Mouse (Mus musculus) embryonic stem cell, embryonic (primary cell): ENCODE measurements around the gene Serpina9.

Source experiments
- CTCF ChIA-PET, 4 experiments: fragments of 300-600 bp in 2 of 4; fragments of 350-600 bp in 2 of 4; sonication (Branson Sonifier 250); formaldehyde crosslinking; loops; one replicate each; lab custom pipeline; 2022; ENCODE audit warnings: inconsistent platforms in 2 of 4; lab: Charles Lee
- POLR2A ChIA-PET, 4 experiments: fragments of 300-600 bp in 2 of 4; fragments of 350-600 bp in 2 of 4; sonication (Branson Sonifier 250); formaldehyde crosslinking; loops; one replicate each; lab custom pipeline; 2022; ENCODE audit warnings: antibody characterized with exemption in 4 of 4, inconsistent platforms in 1 of 4; lab: Charles Lee

Serpina9 gene

DNA sequence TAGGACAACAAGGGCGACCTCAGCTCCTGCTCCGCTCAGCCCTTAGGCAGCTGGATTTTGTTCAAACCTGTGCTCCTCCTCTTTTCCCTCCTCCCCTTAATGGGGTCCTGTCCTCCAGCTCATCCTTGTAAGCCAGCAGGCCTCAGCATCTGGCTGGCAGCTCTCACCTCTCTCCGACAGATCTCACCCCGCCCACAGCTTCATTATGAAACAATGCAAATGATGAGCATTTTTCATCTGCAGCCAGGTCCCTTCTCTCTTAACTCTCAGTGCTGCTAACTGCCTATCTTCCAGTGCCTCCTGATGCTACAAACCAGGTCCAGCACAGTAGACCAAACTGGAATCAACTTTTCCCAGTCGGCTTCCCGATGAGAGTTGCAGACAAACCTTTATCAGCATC, at the start of gene Serpina9:
Gene Serpina9 (minus strand): TSS at position 136 of the 400 bp plus-strand sequence.
- CTCF ChIA-PET = interaction anchor here in 1 of 4 experiments (2.6 kb wide), 1 partner anchor 16 kb away, joined by 6 read pairs; no protein-coding TSS in a partner anchor
- POLR2A ChIA-PET = no interaction called here

- ChIA-PET POLR2A (no interaction called here), CTCF (no interaction called here)
Observed at GRCm38 (mm10) chr12:104061862-104062261, 48.3 kb upstream of the Serpina9 start.

DNA sequence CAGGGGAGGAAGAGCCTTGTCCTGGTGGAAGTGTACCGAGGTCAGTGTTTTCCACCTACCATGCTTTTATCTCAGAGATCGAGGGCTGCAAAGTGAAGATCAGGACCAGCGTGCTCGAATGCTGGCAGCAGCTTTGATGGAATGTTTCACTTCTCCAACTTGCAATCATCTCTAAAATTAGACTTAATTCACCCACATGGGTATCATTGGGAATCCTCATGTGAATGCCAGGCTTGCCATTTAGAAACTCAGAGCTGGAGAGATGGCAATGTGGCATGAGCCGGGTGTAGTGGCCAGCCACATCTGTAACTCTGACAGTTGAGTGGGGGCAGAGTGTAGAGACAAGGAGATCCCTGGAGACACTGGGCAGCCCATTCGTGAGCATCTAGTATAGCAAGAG, 46.6 kb upstream of the Serpina9 start:
- POLR2A ChIA-PET = interaction anchor here in 1 of 4 experiments (0.7 kb wide), 1 partner anchor 29 kb away, joined by 6 read pairs; no protein-coding TSS in a partner anchor

GRCm38 (mm10) chr12:104057531-104057930, 44.0 kb upstream of the Serpina9 start:
- ChIA-PET POLR2A (no interaction called here), CTCF (no interaction called here)

More for the DNA sequence above, 46.6 kb upstream of the Serpina9 start:
- CTCF ChIA-PET = interaction anchor here in 3 of 4 experiments (0.6 to 1.7 kb wide), 5 partner anchors 7 to 1277 kb away, joined by 3 to 11 read pairs (median 4); no protein-coding TSS in a partner anchor

- ChIA-PET CTCF (no interaction called here), POLR2A (no interaction called here)
Observed at GRCm38 (mm10) chr12:104057050-104057449, 43.5 kb upstream of the Serpina9 start.

DNA sequence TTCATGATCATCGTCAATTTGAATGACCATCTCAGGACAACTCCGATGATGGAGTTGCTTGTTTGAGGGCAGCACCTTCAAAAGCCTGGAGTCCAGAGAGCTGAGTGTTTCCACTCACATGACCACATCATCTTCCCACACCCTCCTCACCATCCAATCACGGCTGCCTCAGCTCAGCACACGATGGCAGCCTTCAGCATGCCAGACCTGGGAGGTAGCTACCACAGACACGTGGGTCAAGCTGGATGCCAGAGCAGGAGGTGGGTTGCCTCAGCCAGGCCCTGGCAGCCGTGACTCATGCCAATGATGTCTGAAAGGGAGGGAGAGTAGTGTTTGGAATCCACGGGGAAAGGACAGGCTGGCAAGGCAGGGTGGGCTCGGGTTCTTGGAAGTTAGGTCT, 42.2 kb upstream of the Serpina9 start:
- CTCF ChIA-PET = interaction anchor here in 1 of 4 experiments (1.2 kb wide), 1 partner anchor 11 kb away, joined by 3 read pairs; no protein-coding TSS in a partner anchor
- POLR2A ChIA-PET = no interaction called here

GRCm38 (mm10) chr12:104053995-104054394, 40.4 kb upstream of the Serpina9 start:
- ChIA-PET POLR2A (interaction anchor here in 1 of 4 experiments (0.7 kb wide), 1 partner anchor 634 kb away, joined by 3 read pairs; no protein-coding TSS in a partner anchor), CTCF (interaction anchor here in 2 of 4 experiments (0.6 to 0.9 kb wide), 2 partner anchors 10 to 76 kb away, joined by 3 read pairs; no protein-coding TSS in a partner anchor)

- CTCF ChIA-PET = no interaction called here
- POLR2A ChIA-PET = no interaction called here
Observed at GRCm38 (mm10) chr12:104045713-104046112, 32.2 kb upstream of the Serpina9 start.

DNA sequence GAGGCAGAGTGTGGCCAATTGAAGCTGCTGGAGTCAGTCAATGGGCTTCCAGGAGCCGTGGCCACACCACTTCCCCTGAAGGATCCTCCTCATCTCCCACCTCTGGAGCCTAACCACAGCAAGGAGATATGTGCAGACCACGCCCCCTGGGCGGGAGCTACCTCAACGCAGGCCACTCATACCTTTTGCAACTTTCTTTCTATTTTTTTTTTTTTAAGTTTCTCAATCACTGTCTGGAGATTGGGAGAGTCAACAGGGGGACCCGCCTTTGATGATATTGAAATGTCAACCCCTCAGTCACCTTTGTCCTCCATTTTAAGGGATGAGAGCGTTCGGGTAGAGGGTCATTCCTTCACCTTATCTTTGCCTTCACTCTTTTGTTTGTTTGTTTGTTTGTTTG, 30.8 kb upstream of the Serpina9 start, which contains the start of gene Serpina12:
Gene Serpina12 (minus strand): TSS at position 101 of the 400 bp plus-strand sequence.
- CTCF ChIA-PET = interaction anchor here in 2 of 4 experiments (0.6 to 1.1 kb wide), 3 partner anchors 23 to 881 kb away, joined by 3 to 7 read pairs (median 6); no protein-coding TSS in a partner anchor
- POLR2A ChIA-PET = no interaction called here

- POLR2A ChIA-PET = no interaction called here
- CTCF ChIA-PET = interaction anchor here in 1 of 4 experiments (0.8 kb wide), 1 partner anchor 46 kb away, joined by 7 read pairs; no protein-coding TSS in a partner anchor
Observed at GRCm38 (mm10) chr12:104042753-104043152, 29.2 kb upstream of the Serpina9 start.

GRCm38 (mm10) chr12:104041401-104041800, 27.8 kb upstream of the Serpina9 start:
- ChIA-PET POLR2A (interaction anchor here in 1 of 4 experiments (0.7 to 1.0 kb wide), 2 partner anchors 9 to 18 kb away, joined by 3 read pairs; no protein-coding TSS in a partner anchor), CTCF (interaction anchor here in 2 of 4 experiments (1.1 to 1.3 kb wide), 2 partner anchors 64 to 377 kb away, joined by 3 to 5 read pairs; no protein-coding TSS in a partner anchor)

- ChIA-PET CTCF (no interaction called here), POLR2A (no interaction called here)
Observed at GRCm38 (mm10) chr12:104038181-104038580, 24.6 kb upstream of the Serpina9 start.

DNA sequence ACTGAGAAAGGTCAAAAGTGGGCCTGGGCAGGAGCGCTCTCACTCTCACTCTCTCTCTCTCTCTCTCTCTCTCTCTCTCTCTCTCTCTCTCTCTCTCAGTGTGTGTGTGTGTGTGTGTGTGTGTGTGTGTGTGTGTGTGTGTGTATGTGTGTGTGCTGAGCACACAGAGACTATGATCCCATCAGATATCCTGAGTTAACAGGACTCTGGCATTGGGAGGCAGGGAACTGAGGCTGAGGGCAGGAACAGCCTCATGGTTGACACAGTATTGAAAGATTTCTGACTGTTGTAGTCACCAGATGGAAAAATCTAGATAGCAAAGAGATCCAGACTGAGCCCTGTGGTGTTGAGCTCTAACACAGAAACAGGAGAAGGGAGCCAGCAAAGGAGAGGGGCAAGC, 20.2 kb upstream of the Serpina9 start:
- CTCF ChIA-PET = no interaction called here
- POLR2A ChIA-PET = no interaction called here

DNA sequence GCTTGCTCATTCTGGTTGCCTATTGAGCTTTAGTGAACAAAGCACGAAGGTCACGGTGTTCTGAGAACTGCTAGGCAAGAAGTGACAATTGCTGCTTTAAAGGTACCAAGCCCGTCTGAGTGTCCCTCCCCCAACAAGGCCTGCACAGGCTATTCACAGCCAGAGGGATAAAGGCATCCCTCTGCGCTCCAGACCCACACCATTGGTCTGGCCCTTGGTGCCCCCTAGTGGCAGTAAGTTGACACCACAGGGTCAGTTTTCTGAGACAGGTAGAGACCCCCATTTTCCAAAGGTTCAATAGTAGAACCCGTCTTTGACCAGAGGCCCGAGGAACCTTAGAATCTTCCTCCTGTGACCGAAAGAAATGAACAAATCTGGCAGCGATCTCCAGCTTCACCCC, 16.4 kb upstream of the Serpina9 start:
- POLR2A ChIA-PET = interaction anchor here in 1 of 4 experiments (1.4 kb wide), 1 partner anchor 35 kb away, joined by 3 read pairs; no protein-coding TSS in a partner anchor
- CTCF ChIA-PET = interaction anchor here (0.6 to 2.1 kb wide), 18 partner anchors 11 to 403 kb away, joined by 3 to 10 read pairs (median 3); partner anchors contain the start of gene Serpina9 (in 1 of the 4)

GRCm38 (mm10) chr12:104015280-104015679, 1.7 kb upstream of the Serpina9 start:
- ChIA-PET POLR2A (no interaction called here), CTCF (interaction anchor here in 1 of 4 experiments (0.6 kb wide), 1 partner anchor 11 kb away, joined by 3 read pairs; no protein-coding TSS in a partner anchor)

DNA sequence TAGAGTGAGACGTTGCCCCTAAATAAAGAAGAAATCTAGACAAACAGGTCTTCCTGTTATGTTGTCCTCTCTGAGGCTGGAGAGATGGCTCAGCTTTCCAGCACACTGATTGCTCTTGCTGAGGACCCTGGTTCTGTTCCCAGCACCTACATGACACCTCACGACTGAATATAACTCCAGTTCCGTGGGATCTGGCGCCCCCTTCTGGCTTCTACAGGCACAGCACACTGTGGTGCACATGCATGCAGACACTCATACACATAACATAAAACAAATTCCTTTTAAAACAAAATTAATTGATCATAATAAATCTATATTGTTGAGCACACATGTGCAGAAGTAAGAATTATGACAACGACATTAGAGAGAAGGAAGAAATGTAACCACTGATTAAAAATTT, 8.9 kb downstream of the Serpina9 start:
- POLR2A ChIA-PET = no interaction called here
- CTCF ChIA-PET = interaction anchor here in 1 of 4 experiments (0.6 kb wide), 1 partner anchor 10 kb away, joined by 3 read pairs; no protein-coding TSS in a partner anchor

GRCm38 (mm10) chr12:104003238-104003612, 10.3 kb downstream of the Serpina9 start:
- CTCF ChIA-PET = interaction anchor here in 1 of 4 experiments (0.7 kb wide), 1 partner anchor 99 kb away, joined by 5 read pairs; no protein-coding TSS in a partner anchor
- POLR2A ChIA-PET = no interaction called here

DNA sequence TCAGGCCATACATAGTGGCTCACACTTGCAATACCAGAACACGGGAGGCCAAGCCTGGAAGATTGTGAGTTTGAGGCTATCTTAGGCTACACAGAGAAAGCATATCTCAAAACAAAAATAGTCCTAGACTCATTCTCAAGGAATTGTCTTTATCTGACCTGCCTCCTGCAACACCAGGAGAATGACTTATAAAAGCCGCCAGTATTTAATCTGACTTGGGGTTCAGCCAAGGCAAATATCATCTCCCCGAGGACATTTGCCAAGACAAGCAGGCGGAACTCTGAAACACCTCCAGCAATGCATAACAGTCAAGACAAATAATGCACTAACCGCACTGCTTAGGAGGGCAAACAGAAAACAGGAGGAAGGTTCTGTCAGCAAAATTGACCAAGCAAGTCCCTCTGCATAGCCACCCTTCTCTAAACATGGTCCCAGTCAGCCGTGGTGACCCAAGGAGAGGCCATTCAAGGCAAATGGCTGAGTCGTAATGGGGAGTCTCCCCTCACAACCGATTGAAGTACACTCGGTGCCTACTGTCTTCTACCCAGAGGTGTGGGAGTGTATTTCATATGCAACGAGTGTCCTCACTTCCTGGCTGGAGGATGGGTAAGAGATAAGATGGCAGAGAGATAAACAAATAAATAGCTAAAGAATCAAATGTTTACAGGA, 10.9 kb downstream of the Serpina9 start:
- CTCF ChIA-PET = interaction anchor here in 1 of 4 experiments (0.7 kb wide), 1 partner anchor 99 kb away, joined by 5 read pairs; no protein-coding TSS in a partner anchor

GRCm38 (mm10) chr12:104000594-104000993, 13.0 kb downstream of the Serpina9 start:
- ChIA-PET POLR2A (no interaction called here), CTCF (interaction anchor here in 1 of 4 experiments (0.9 kb wide), 1 partner anchor 23 kb away, joined by 3 read pairs; no protein-coding TSS in a partner anchor)

More for the DNA sequence above, 10.9 kb downstream of the Serpina9 start:
- POLR2A ChIA-PET = no interaction called here
